Mouse (Mus musculus): ENCODE data around the gene Ppp1r18. TPM values are rescaled to one million over a fixed set of nuclear protein-coding genes. Genes with fewer than 3 reads are reported as not detected.

Ppp1r18 gene
- polyA plus RNA-seq, 1 experiment from 2014 or later = 24.9 TPM

DNA sequence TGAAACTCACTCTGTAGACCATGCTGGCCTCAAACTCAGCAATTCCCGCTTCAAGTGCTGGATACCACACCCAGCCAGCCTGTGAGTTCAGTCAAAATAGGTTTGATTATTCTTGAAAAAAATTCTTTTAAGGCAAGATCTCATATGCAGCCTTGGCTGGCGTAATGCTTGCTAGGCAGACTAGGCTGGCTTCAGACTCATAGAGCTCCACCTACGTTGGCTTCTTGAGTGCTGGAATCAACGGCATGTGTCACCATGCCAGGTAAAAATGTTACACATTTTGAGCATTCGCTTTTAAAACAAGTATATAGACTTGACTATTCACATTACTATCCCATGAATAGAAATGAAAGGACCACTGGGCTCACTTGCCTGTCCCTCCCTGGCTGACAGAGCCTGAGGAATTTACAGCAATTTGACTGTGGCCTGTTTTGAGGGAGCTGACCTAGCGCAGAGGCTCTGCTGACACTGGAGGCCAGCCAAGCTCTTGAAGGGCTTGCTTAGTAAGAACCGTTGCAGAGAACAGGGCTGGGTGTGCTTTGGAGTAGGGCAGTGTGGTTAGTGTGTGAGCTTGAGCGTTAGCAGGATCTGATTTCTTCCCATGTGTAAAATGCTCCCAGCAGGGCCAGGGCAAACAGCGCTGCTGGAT, 38.1 kb downstream of the Ppp1r18 start:
- no peak overlapping the region for H3K9ac ChIP-seq (replicated peaks; ENCODE audit: low read depth, low read length)
- H3K9me3 ChIP-seq (ENCODE audit: control insufficient read depth, low read length) = no peaks in the 10 kb centered on the region
- 85% methylated on average over 9 of the region's 9 CpGs for WGBS
- H3K27ac ChIP-seq (ENCODE audit: low read length) = no peak overlapping the region
- no peak for ATAC-seq
- peaks cover 8% of the 10 kb centered on the region for H3K4me1 ChIP-seq (replicated peaks; ENCODE audit: control insufficient read depth, insufficient read depth, low read length)
- H3K36me3 ChIP-seq (ENCODE audit: control insufficient read depth, insufficient read depth) = peaks cover 23% of the 10 kb centered on the region
- H3K27me3 ChIP-seq (replicated peaks; ENCODE audit: control insufficient read depth, insufficient read depth, low read length) = no peaks in the 10 kb centered on the region
- no peak overlapping the region for H3K4me2 ChIP-seq (ENCODE audit: low read length)
- no peak overlapping the region for H3K4me3 ChIP-seq (replicated peaks; ENCODE audit: low read length)

DNA sequence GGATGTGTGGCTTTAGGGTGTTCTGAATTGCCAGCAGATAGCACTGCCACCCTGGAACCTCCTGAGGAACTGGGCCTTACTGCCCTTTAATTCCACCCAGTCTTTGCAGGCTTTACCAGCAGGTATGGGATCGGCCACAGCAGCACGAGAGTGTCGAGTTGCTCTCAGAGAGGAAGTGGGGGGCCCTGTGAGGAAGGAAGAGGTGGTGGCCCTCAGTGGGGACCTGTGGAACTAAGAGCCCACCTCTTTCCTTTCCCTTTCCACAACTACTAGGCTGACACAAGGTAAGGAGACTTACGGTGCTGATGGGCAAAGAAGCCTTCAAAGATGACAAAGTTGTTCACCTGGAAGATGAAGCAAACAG, 38.6 kb downstream of the Ppp1r18 start:
- WGBS = 93% methylated on average over 4 of the region's 4 CpGs
- Histone ChIP-seq H3K27ac (ENCODE audit: low read length) (no peak overlapping the region), H3K4me1 (replicated peaks; ENCODE audit: control insufficient read depth, insufficient read depth, low read length) (peaks cover 13% of the 10 kb centered on the region), H3K4me3 (replicated peaks; ENCODE audit: low read length) (no peak overlapping the region), H3K36me3 (ENCODE audit: control insufficient read depth, insufficient read depth) (peaks cover 23% of the 10 kb centered on the region), H3K27me3 (replicated peaks; ENCODE audit: control insufficient read depth, insufficient read depth, low read length) (no peaks in the 10 kb centered on the region), H3K4me2 (ENCODE audit: low read length) (no peak overlapping the region), H3K9ac (replicated peaks; ENCODE audit: low read depth, low read length) (no peak overlapping the region), H3K9me3 (ENCODE audit: control insufficient read depth, low read length) (no peaks in the 10 kb centered on the region)
- no peak for ATAC-seq

DNA sequence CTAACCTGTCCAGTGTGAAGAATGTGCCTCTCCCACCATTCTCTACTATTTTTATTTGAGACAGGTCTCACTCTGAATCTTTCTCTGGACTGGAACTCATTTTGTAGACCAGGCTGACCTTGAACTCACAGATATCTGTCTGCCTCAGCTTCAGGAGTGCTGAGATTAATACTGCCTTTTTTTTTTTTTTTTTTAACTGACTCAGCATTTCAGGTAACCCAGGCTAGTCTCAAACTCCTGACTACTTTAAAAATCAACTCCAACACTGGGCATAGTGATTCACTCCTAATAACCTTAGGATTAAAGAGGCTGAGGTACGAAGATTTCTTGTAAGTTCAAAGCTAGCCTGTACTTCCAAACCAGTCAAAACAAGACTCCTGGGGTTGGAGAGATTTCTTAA, 40.2 kb downstream of the Ppp1r18 start:
- ATAC-seq = no peak
- peaks cover 16% of the 10 kb centered on the region for H3K36me3 ChIP-seq (ENCODE audit: control insufficient read depth, insufficient read depth)

DNA sequence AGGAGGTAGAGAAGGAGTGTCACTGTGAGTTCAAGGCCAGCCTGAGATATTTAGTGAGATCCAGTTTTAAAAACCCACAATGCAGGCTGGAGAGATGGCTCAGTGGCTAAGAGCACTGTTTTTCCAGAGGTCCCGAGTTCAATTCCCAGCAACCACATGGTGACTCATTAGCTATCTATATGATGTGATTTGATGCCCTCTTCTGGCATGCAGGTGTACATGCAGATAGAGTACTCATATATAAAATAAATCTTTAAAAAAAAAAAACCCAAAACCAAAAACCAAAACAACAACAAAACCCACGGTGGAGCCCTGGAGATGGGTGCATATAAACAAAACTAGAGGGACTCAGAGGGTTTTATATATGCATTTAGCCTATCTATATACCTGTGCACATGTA, 42.2 kb downstream of the Ppp1r18 start:
- Histone ChIP-seq H3K27ac (ENCODE audit: low read length) (no peak overlapping the region), H3K27me3 (replicated peaks; ENCODE audit: control insufficient read depth, insufficient read depth, low read length) (no peaks in the 10 kb centered on the region), H3K36me3 (ENCODE audit: control insufficient read depth, insufficient read depth) (peaks cover 12% of the 10 kb centered on the region), H3K9ac (replicated peaks; ENCODE audit: low read depth, low read length) (no peak overlapping the region), H3K4me1 (replicated peaks; ENCODE audit: control insufficient read depth, insufficient read depth, low read length) (peaks cover 18% of the 10 kb centered on the region), H3K4me3 (replicated peaks; ENCODE audit: low read length) (no peak overlapping the region), H3K4me2 (ENCODE audit: low read length) (no peak overlapping the region), H3K9me3 (ENCODE audit: control insufficient read depth, low read length) (no peaks in the 10 kb centered on the region)
- ATAC-seq = no peak
- WGBS = 76% methylated on average over 2 of the region's 2 CpGs

More for the DNA sequence above, 40.2 kb downstream of the Ppp1r18 start:
- 100% methylated on average over 1 of the region's 1 CpGs for WGBS
- no peak overlapping the region for H3K4me3 ChIP-seq (replicated peaks; ENCODE audit: low read length)
- no peak overlapping the region for H3K4me2 ChIP-seq (ENCODE audit: low read length)
- H3K9me3 ChIP-seq (ENCODE audit: control insufficient read depth, low read length) = no peaks in the 10 kb centered on the region
- no peak overlapping the region for H3K27ac ChIP-seq (ENCODE audit: low read length)
- H3K4me1 ChIP-seq (replicated peaks; ENCODE audit: control insufficient read depth, insufficient read depth, low read length) = peaks cover 18% of the 10 kb centered on the region
- H3K27me3 ChIP-seq (replicated peaks; ENCODE audit: control insufficient read depth, insufficient read depth, low read length) = no peaks in the 10 kb centered on the region
- no peak overlapping the region for H3K9ac ChIP-seq (replicated peaks; ENCODE audit: low read depth, low read length)

DNA sequence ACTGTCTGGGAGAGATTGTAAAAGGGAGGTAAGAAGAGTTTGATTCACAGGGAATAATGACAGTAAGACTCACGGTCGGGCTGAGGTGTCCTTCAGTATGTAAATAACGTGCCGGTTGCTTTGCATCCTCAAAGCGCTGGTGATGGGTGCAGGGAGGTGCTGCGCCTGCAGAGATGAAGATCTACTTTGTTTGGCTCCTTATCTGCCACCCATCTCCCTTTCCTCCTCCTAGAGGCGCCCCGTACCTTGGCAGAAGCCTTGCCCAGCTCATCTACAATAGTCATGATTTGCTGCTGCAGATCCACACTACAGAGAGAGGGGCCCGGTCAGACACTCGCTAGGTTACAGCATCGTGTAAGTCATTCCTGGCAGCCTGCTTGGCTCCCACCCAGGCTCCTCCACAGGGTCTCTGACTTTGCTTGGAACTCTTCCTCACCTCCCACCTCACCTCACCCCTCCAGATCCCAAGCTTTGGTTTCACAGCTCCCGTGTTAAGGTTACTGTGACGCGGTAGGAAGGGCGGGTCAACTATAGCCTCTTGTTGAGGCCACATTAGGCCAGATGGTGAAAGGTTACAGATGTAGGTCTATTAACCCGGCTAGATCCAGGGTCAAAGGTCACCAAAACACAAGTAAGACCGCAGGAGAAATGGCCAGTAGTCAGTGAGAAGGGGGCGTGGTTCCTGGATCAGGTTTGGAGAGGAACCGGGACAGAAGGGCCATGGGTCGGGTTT, 44.0 kb downstream of the Ppp1r18 start:
- peaks cover 18% of the 10 kb centered on the region for H3K4me1 ChIP-seq (replicated peaks; ENCODE audit: control insufficient read depth, insufficient read depth, low read length)
- peaks cover 3% of the 10 kb centered on the region for H3K36me3 ChIP-seq (ENCODE audit: control insufficient read depth, insufficient read depth)
- H3K27ac ChIP-seq (ENCODE audit: low read length) = peak overlapping the region; percentile 92
- H3K9ac ChIP-seq (replicated peaks; ENCODE audit: low read depth, low read length) = peak overlapping the region; percentile 90
- no peaks in the 10 kb centered on the region for H3K9me3 ChIP-seq (ENCODE audit: control insufficient read depth, low read length)
- no peaks in the 10 kb centered on the region for H3K27me3 ChIP-seq (replicated peaks; ENCODE audit: control insufficient read depth, insufficient read depth, low read length)
- 23% methylated on average over 20 of the region's 20 CpGs for WGBS
- peak overlapping the region; percentile 77 for H3K4me2 ChIP-seq (ENCODE audit: low read length)
- H3K4me3 ChIP-seq (replicated peaks; ENCODE audit: low read length) = peak overlapping the region; percentile 57
- ATAC-seq = peak; percentile 32

DNA sequence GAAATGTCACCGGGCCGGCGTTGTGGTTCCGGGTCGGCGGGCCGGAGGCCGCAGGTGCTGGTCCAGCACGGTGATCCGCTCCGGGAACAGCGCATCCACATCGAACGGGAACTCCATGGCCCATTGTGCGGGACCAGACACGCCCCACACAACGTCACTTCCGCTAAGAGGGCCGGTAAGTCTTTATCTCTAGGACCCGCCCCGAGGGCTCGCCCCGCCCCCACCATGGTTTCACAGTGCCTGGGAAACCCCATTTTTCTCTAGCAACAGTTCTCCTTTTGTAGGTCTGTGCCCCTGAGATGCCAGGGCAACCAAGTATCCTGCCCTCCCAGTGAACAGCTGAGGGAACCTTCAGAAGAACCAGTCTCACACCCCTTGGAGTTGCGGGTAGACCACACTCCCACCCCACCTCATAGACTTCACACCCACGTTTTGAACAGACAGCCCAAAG, 44.6 kb downstream of the Ppp1r18 start, which contains the start of gene Atat1:
Gene Atat1, minus strand, starts transcription at position 157 of the 451 bp plus-strand sequence.
- H3K4me2 ChIP-seq (ENCODE audit: low read length) = peak within 1 kb of the TSS; percentile 77
- no peaks in the 10 kb centered on the region for H3K9me3 ChIP-seq (ENCODE audit: control insufficient read depth, low read length)
- peak within 1 kb of the TSS; percentile 90 for H3K9ac ChIP-seq (replicated peaks; ENCODE audit: low read depth, low read length)
- peak within 1 kb of the TSS; percentile 92 for H3K27ac ChIP-seq (ENCODE audit: low read length)
- peaks cover 18% of the 10 kb centered on the region for H3K4me1 ChIP-seq (replicated peaks; ENCODE audit: control insufficient read depth, insufficient read depth, low read length)
- peaks cover 3% of the 10 kb centered on the region for H3K36me3 ChIP-seq (ENCODE audit: control insufficient read depth, insufficient read depth)
- H3K27me3 ChIP-seq (replicated peaks; ENCODE audit: control insufficient read depth, insufficient read depth, low read length) = no peaks in the 10 kb centered on the region
- ATAC-seq = peak; percentile 92
- 3% methylated on average over 25 of the region's 25 CpGs for WGBS
- H3K4me3 ChIP-seq (replicated peaks; ENCODE audit: low read length) = peak within 1 kb of the TSS; percentile 57

DNA sequence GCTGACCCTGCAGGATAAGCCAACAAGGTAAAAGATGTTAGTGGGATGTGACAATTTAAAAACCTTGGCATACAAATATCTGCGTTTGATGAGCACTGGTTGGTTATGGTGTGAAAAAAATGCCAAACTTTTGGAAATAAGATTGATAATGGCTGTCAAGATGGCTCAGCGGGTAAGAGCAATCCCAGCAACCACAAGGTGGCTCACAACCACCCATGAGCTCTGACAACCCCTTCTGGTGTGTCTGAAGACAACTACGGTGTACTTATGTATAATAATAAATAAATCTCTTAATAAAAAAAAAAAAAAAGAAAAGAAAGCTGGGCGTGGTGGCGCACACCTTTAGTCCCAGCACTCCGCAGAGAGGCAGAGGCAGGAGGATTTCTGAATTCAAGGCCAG, 49.6 kb downstream of the Ppp1r18 start:
- Histone ChIP-seq H3K4me1 (replicated peaks; ENCODE audit: control insufficient read depth, insufficient read depth, low read length) (peaks cover 19% of the 10 kb centered on the region), H3K27ac (ENCODE audit: low read length) (no peak overlapping the region), H3K27me3 (replicated peaks; ENCODE audit: control insufficient read depth, insufficient read depth, low read length) (no peaks in the 10 kb centered on the region), H3K9ac (replicated peaks; ENCODE audit: low read depth, low read length) (no peak overlapping the region), H3K9me3 (ENCODE audit: control insufficient read depth, low read length) (no peaks in the 10 kb centered on the region), H3K36me3 (ENCODE audit: control insufficient read depth, insufficient read depth) (no peaks in the 10 kb centered on the region), H3K4me3 (replicated peaks; ENCODE audit: low read length) (no peak overlapping the region), H3K4me2 (ENCODE audit: low read length) (no peak overlapping the region)
- WGBS = 88% methylated on average over 6 of the region's 6 CpGs
- ATAC-seq = no peak

DNA sequence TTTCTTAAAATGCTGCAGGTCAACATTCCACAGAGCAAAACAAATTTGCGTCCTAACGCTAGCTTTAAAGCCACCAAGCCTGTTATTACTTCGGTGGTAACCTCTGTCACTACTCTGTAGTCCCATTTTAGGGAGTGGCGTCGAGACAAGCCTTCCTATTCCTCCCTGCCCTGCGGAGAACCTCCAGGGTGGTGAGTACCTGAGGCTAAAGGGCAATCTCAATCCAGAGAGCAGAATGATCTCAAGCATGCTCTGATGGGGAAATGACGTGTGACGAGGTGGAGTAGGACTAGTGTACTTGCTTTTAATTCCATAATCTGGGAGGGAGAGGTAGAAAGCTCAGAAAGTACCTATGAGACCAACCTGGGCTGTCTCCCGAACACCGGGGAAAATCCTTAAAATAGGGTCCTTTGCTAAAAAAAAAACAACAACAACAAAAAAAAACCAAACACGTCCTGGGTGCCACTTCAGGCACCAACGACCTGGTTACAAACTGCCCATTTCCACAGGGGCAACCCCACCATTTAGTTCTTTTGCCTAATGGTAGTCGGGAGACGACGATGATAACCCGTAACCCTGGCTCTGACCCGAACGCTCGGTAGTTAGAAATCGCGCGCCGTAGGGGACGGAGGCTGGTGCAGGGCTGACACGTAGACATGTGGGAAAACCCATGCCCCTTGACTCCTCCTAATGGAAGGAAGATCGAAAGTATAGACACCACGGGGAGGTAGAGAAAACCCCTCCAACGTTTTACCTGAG, 50.3 kb downstream of the Ppp1r18 start:
- 2% methylated on average over 28 of the region's 28 CpGs for WGBS
- H3K9ac ChIP-seq (replicated peaks; ENCODE audit: low read depth, low read length) = peak overlapping the region; percentile 51
- H3K4me1 ChIP-seq (replicated peaks; ENCODE audit: control insufficient read depth, insufficient read depth, low read length) = peaks cover 24% of the 10 kb centered on the region
- H3K36me3 ChIP-seq (ENCODE audit: control insufficient read depth, insufficient read depth) = no peaks in the 10 kb centered on the region
- H3K27me3 ChIP-seq (replicated peaks; ENCODE audit: control insufficient read depth, insufficient read depth, low read length) = no peaks in the 10 kb centered on the region
- peak overlapping the region; percentile 75 for H3K4me3 ChIP-seq (replicated peaks; ENCODE audit: low read length)
- peak overlapping the region; percentile 78 for H3K4me2 ChIP-seq (ENCODE audit: low read length)
- ATAC-seq = no peak
- peak overlapping the region; percentile 99 for H3K27ac ChIP-seq (ENCODE audit: low read length)
- no peaks in the 10 kb centered on the region for H3K9me3 ChIP-seq (ENCODE audit: control insufficient read depth, low read length)
